Mouse (Mus musculus) spleen, adult 2 months (tissue): Measurements from ENCODE around the gene Ubtfl1.

ENCODE experiments used
- CTCF ChIP-seq: fragments of 200-500 bp; IDR thresholded peaks from 2 replicates; pipeline ENCODE4 v1.5.1; 2011; ENCODE audit warnings: mild to moderate bottlenecking, inconsistent platforms; ENCODE audit not compliant: insufficient read depth, insufficient read length, insufficient replicate concordance; ENCODE audit errors: extremely low read depth
- POLR2A ChIP-seq: fragments of 200-500 bp; IDR thresholded peaks from 2 replicates; pipeline ENCODE4 v1.6.1; 2011; ENCODE audit warnings: low read depth, low read length, inconsistent platforms

GRCm38 (mm10) chr9:18404118-18404517, at the start of gene Ubtfl1:
- TF ChIP-seq CTCF = no peak
- no peak for TF ChIP-seq POLR2A
